Mouse (Mus musculus) gastrocnemius, postnatal 4 days (tissue): Measurements from ENCODE around the gene 2010111I01Rik. TPM values are rescaled to one million over a fixed set of nuclear protein-coding genes. Genes with fewer than 3 reads are reported as not detected.
"Not testable (repeated sequence)": the region's sequence is repeated elsewhere in the genome, so short reads cannot be mapped to it uniquely, and the experiment has no call there.

Experiments used
- DNase-seq, 2 experiments: peaks; one replicate each; pipeline ENCODE4 v3.0.0; 2021 to 2022; ENCODE audit warnings: low spot score in 2 of 2, mixed read lengths in 2 of 2
- total RNA-seq, 2 experiments: library from RNA; stranded (reverse); gene quantifications; 2 replicates each; pipeline ENCODE4 v1.2.3; 2021

Gene 2010111I01Rik
- total RNA-seq, 2 experiments from 2014 or later, result 105 to 158 TPM

- no peak for DNase-seq
These were observed 109.4 kb downstream of the 2010111I01Rik start for GRCm38 (mm10) chr13:63073911-63074675.

- no peak for DNase-seq
These were observed 109.9 kb downstream of the 2010111I01Rik start for GRCm38 (mm10) chr13:63074676-63074991.

GRCm38 (mm10) chr13:63075331-63075855 is 110.7 kb downstream of the 2010111I01Rik start:
- DNase-seq, result no peak

GRCm38 (mm10) chr13:63080191-63080590 is 115.5 kb downstream of the 2010111I01Rik start:
- no peak for DNase-seq

GRCm38 (mm10) chr13:63080823-63081222 is 116.1 kb downstream of the 2010111I01Rik start:
- no peak for DNase-seq

GRCm38 (mm10) chr13:63082555-63083136 is 118.0 kb downstream of the 2010111I01Rik start:
- DNase-seq, result no peak

- not testable (repeated sequence) for DNase-seq
These were observed 118.4 kb downstream of the 2010111I01Rik start for GRCm38 (mm10) chr13:63083139-63083538.

GRCm38 (mm10) chr13:63083663-63084062 is 119.0 kb downstream of the 2010111I01Rik start:
- no peak for DNase-seq

GRCm38 (mm10) chr13:63087865-63088683 is 123.4 kb downstream of the 2010111I01Rik start:
- DNase-seq, result no peak

- DNase-seq, result no peak
These were observed 124.8 kb downstream of the 2010111I01Rik start for GRCm38 (mm10) chr13:63089513-63089912.

GRCm38 (mm10) chr13:63091246-63091645 is 126.6 kb downstream of the 2010111I01Rik start:
- DNase-seq, result no peak

- DNase-seq, result no peak
These were observed 127.6 kb downstream of the 2010111I01Rik start for GRCm38 (mm10) chr13:63092299-63092698.

GRCm38 (mm10) chr13:63092874-63093273 is 128.2 kb downstream of the 2010111I01Rik start:
- no peak for DNase-seq

- DNase-seq, result no peak
These were observed 128.9 kb downstream of the 2010111I01Rik start for GRCm38 (mm10) chr13:63093636-63094035.

- DNase-seq, result no peak
These were observed 129.8 kb downstream of the 2010111I01Rik start for GRCm38 (mm10) chr13:63094317-63095131.

- no peak for DNase-seq
These were observed 132.1 kb downstream of the 2010111I01Rik start for GRCm38 (mm10) chr13:63096764-63097163.

- DNase-seq, result no peak
These were observed 132.8 kb downstream of the 2010111I01Rik start for GRCm38 (mm10) chr13:63097440-63097930.

GRCm38 (mm10) chr13:63101761-63102160 is 137.1 kb downstream of the 2010111I01Rik start:
- no peak for DNase-seq

- DNase-seq, result no peak
These were observed 138.3 kb downstream of the 2010111I01Rik start for GRCm38 (mm10) chr13:63102848-63103585.

- DNase-seq, result no peak
These were observed 141.9 kb downstream of the 2010111I01Rik start for GRCm38 (mm10) chr13:63106574-63106973.
